Mouse (Mus musculus): Measurements from ENCODE around the gene Atp2b2. TPM values are rescaled to one million over a fixed set of nuclear protein-coding genes. Genes with fewer than 3 reads are reported as not detected.

Gene Atp2b2
- polyA plus RNA-seq, 1 experiment = not detected

GRCm38 (mm10) chr6:113836545-113836944, 205.9 kb downstream of the Atp2b2 start:
- no peak for TF ChIP-seq CTCF (IDR thresholded peaks at IDR 0.05; ENCODE audit: borderline replicate concordance, insufficient read depth, low read length)
- no peak for TF ChIP-seq POLR2A (IDR thresholded peaks at IDR 0.05; ENCODE audit: low read depth, low read length)
- no peak overlapping the region for H3K4me3 ChIP-seq (ENCODE audit: insufficient read depth, low read length)
- no peak overlapping the region for H3K27ac ChIP-seq (ENCODE audit: insufficient read depth, low read length)
- no peaks in the 10 kb centered on the region for H3K4me1 ChIP-seq (ENCODE audit: control insufficient read depth, insufficient read depth, low read length)

GRCm38 (mm10) chr6:113830463-113830862, 211.9 kb downstream of the Atp2b2 start:
- no peaks in the 10 kb centered on the region for H3K4me1 ChIP-seq (ENCODE audit: control insufficient read depth, insufficient read depth, low read length)
- no peak overlapping the region for H3K27ac ChIP-seq (ENCODE audit: insufficient read depth, low read length)
- no peak overlapping the region for H3K4me3 ChIP-seq (ENCODE audit: insufficient read depth, low read length)
- TF ChIP-seq CTCF (IDR thresholded peaks at IDR 0.05; ENCODE audit: borderline replicate concordance, insufficient read depth, low read length) (no peak), POLR2A (IDR thresholded peaks at IDR 0.05; ENCODE audit: low read depth, low read length) (no peak)

GRCm38 (mm10) chr6:113827309-113827708, 215.1 kb downstream of the Atp2b2 start:
- TF ChIP-seq POLR2A (IDR thresholded peaks at IDR 0.05; ENCODE audit: low read depth, low read length) (no peak), CTCF (IDR thresholded peaks at IDR 0.05; ENCODE audit: borderline replicate concordance, insufficient read depth, low read length) (no peak)
- H3K4me3 ChIP-seq (ENCODE audit: insufficient read depth, low read length) = no peak overlapping the region

GRCm38 (mm10) chr6:113822417-113822816, 220.0 kb downstream of the Atp2b2 start:
- Histone ChIP-seq H3K27ac (ENCODE audit: insufficient read depth, low read length) (no peak overlapping the region), H3K4me1 (ENCODE audit: control insufficient read depth, insufficient read depth, low read length) (no peaks in the 10 kb centered on the region), H3K4me3 (ENCODE audit: insufficient read depth, low read length) (no peak overlapping the region)
- TF ChIP-seq CTCF (IDR thresholded peaks at IDR 0.05; ENCODE audit: borderline replicate concordance, insufficient read depth, low read length) (peak; percentile 35; the same call in 1 of the 2 replicates), POLR2A (IDR thresholded peaks at IDR 0.05; ENCODE audit: low read depth, low read length) (no peak)

More at GRCm38 (mm10) chr6:113827309-113827708, 215.1 kb downstream of the Atp2b2 start:
- no peaks in the 10 kb centered on the region for H3K4me1 ChIP-seq (ENCODE audit: control insufficient read depth, insufficient read depth, low read length)
- H3K27ac ChIP-seq (ENCODE audit: insufficient read depth, low read length) = no peak overlapping the region

- Histone ChIP-seq H3K4me3 (ENCODE audit: insufficient read depth, low read length) (no peak overlapping the region), H3K4me1 (ENCODE audit: control insufficient read depth, insufficient read depth, low read length) (no peaks in the 10 kb centered on the region), H3K27ac (ENCODE audit: insufficient read depth, low read length) (no peak overlapping the region)
- TF ChIP-seq CTCF (IDR thresholded peaks at IDR 0.05; ENCODE audit: borderline replicate concordance, insufficient read depth, low read length) (no peak), POLR2A (IDR thresholded peaks at IDR 0.05; ENCODE audit: low read depth, low read length) (no peak)
Measured at GRCm38 (mm10) chr6:113816690-113817089, 225.7 kb downstream of the Atp2b2 start.

GRCm38 (mm10) chr6:113811462-113811861, 231.0 kb downstream of the Atp2b2 start:
- TF ChIP-seq CTCF (IDR thresholded peaks at IDR 0.05; ENCODE audit: borderline replicate concordance, insufficient read depth, low read length) = no peak
- no peak for TF ChIP-seq POLR2A (IDR thresholded peaks at IDR 0.05; ENCODE audit: low read depth, low read length)
- Histone ChIP-seq H3K4me3 (ENCODE audit: insufficient read depth, low read length) (no peak overlapping the region), H3K27ac (ENCODE audit: insufficient read depth, low read length) (no peak overlapping the region), H3K4me1 (ENCODE audit: control insufficient read depth, insufficient read depth, low read length) (no peaks in the 10 kb centered on the region)

GRCm38 (mm10) chr6:113810667-113811066, 231.7 kb downstream of the Atp2b2 start:
- Histone ChIP-seq H3K4me3 (ENCODE audit: insufficient read depth, low read length) (no peak overlapping the region), H3K4me1 (ENCODE audit: control insufficient read depth, insufficient read depth, low read length) (no peaks in the 10 kb centered on the region), H3K27ac (ENCODE audit: insufficient read depth, low read length) (no peak overlapping the region)
- TF ChIP-seq CTCF (IDR thresholded peaks at IDR 0.05; ENCODE audit: borderline replicate concordance, insufficient read depth, low read length) (no peak), POLR2A (IDR thresholded peaks at IDR 0.05; ENCODE audit: low read depth, low read length) (no peak)

- Histone ChIP-seq H3K27ac (ENCODE audit: insufficient read depth, low read length) (no peak overlapping the region), H3K4me3 (ENCODE audit: insufficient read depth, low read length) (no peak overlapping the region), H3K4me1 (ENCODE audit: control insufficient read depth, insufficient read depth, low read length) (no peaks in the 10 kb centered on the region)
- TF ChIP-seq CTCF (IDR thresholded peaks at IDR 0.05; ENCODE audit: borderline replicate concordance, insufficient read depth, low read length) (no peak), POLR2A (IDR thresholded peaks at IDR 0.05; ENCODE audit: low read depth, low read length) (no peak)
Measured at GRCm38 (mm10) chr6:113806241-113806640, 236.2 kb downstream of the Atp2b2 start.

- Histone ChIP-seq H3K4me3 (ENCODE audit: insufficient read depth, low read length) (no peak overlapping the region), H3K4me1 (ENCODE audit: control insufficient read depth, insufficient read depth, low read length) (no peaks in the 10 kb centered on the region), H3K27ac (ENCODE audit: insufficient read depth, low read length) (no peak overlapping the region)
- TF ChIP-seq CTCF (IDR thresholded peaks at IDR 0.05; ENCODE audit: borderline replicate concordance, insufficient read depth, low read length) = no peak
- no peak for TF ChIP-seq POLR2A (IDR thresholded peaks at IDR 0.05; ENCODE audit: low read depth, low read length)
Measured at GRCm38 (mm10) chr6:113801233-113801632, 241.2 kb downstream of the Atp2b2 start.

- TF ChIP-seq CTCF (IDR thresholded peaks at IDR 0.05; ENCODE audit: borderline replicate concordance, insufficient read depth, low read length) = no peak
- no peak for TF ChIP-seq POLR2A (IDR thresholded peaks at IDR 0.05; ENCODE audit: low read depth, low read length)
Measured at GRCm38 (mm10) chr6:113799915-113800314, 242.5 kb downstream of the Atp2b2 start.

GRCm38 (mm10) chr6:113799349-113799748, 243.1 kb downstream of the Atp2b2 start:
- Histone ChIP-seq H3K4me3 (ENCODE audit: insufficient read depth, low read length) (no peak overlapping the region), H3K27ac (ENCODE audit: insufficient read depth, low read length) (no peak overlapping the region), H3K4me1 (ENCODE audit: control insufficient read depth, insufficient read depth, low read length) (no peaks in the 10 kb centered on the region)
- TF ChIP-seq POLR2A (IDR thresholded peaks at IDR 0.05; ENCODE audit: low read depth, low read length) (no peak), CTCF (IDR thresholded peaks at IDR 0.05; ENCODE audit: borderline replicate concordance, insufficient read depth, low read length) (no peak)

More at GRCm38 (mm10) chr6:113799915-113800314, 242.5 kb downstream of the Atp2b2 start:
- Histone ChIP-seq H3K4me1 (ENCODE audit: control insufficient read depth, insufficient read depth, low read length) (no peaks in the 10 kb centered on the region), H3K4me3 (ENCODE audit: insufficient read depth, low read length) (no peak overlapping the region), H3K27ac (ENCODE audit: insufficient read depth, low read length) (no peak overlapping the region)

Measured in embryonic fibroblast, embryonic 13.5 days (primary cell).